Mouse (Mus musculus) MEL (cell line): ENCODE measurements around the gene Epb41. TPM values are rescaled to one million over a fixed set of nuclear protein-coding genes. Genes with fewer than 3 reads are reported as not detected.

Experiments
- DNase-seq: peaks from one replicate; pipeline ENCODE4 v3.0.0; 2011; ENCODE audit warnings: low read depth, low spot score
- H3K27ac ChIP-seq: 2 replicates; pipeline ENCODE4 v1.5.1; 2012; ENCODE audit warnings: low read depth, mild to moderate bottlenecking, control low read depth, low read length, moderate library complexity; ENCODE audit not compliant: control insufficient read depth
- H3K27me3 ChIP-seq, 2 experiments: fragments of 150-350 bp in 1 of 2; sonication (generic) in 1 of 2; 2 replicates each; pipeline ENCODE4 v1.6.1; 2012; ENCODE audit warnings: low read length in 2 of 2, mild to moderate bottlenecking in 2 of 2, improper control_type of control experiment in 1 of 2, moderate library complexity in 1 of 2; ENCODE audit not compliant: insufficient read depth in 2 of 2, control insufficient read depth in 1 of 2
- H3K36me3 ChIP-seq, 2 experiments: 2 replicates each; pipeline ENCODE4 v1.6.1; 2012 to 2014; ENCODE audit warnings: low read length in 2 of 2, improper control_type of control experiment in 1 of 2, inconsistent platforms in 1 of 2, mild to moderate bottlenecking in 1 of 2; ENCODE audit not compliant: insufficient read depth in 2 of 2, control insufficient read depth in 1 of 2
- H3K4me1 ChIP-seq, 2 experiments: fragments of 150-350 bp in 1 of 2; sonication (generic) in 1 of 2; 2 replicates each; pipeline ENCODE4 v1.6.1; 2012; ENCODE audit warnings: low read length in 2 of 2, improper control_type of control experiment in 1 of 2, mild to moderate bottlenecking in 1 of 2; ENCODE audit not compliant: insufficient read depth in 2 of 2, control insufficient read depth in 1 of 2
- H3K4me3 ChIP-seq, 2 experiments: fragments of 150-350 bp in 1 of 2; sonication (generic) in 1 of 2; 2 replicates each; pipeline ENCODE4 v1.5.1; 2012; ENCODE audit warnings: low read depth in 2 of 2, low read length in 2 of 2, mild to moderate bottlenecking in 2 of 2, moderate library complexity in 2 of 2, control low read depth in 1 of 2, improper control_type of control experiment in 1 of 2; ENCODE audit not compliant: control insufficient read depth in 1 of 2, insufficient read depth in 1 of 2
- H3K79me2 ChIP-seq: 2 replicates; pipeline ENCODE4 v1.6.1; 2012; ENCODE audit warnings: mild to moderate bottlenecking, low read length, moderate library complexity; ENCODE audit not compliant: control insufficient read depth, poor library complexity, insufficient read depth
- H3K9ac ChIP-seq: 2 replicates; pipeline ENCODE4 v1.6.1; 2012; ENCODE audit warnings: low read depth, mild to moderate bottlenecking, control low read depth, low read length, moderate library complexity; ENCODE audit not compliant: control insufficient read depth, poor library complexity, severe bottlenecking
- H3K9me3 ChIP-seq: fragments of 150-350 bp; sonication (generic); replicated peaks from 2 replicates; pipeline ENCODE4 v1.6.1; 2012; ENCODE audit warnings: mild to moderate bottlenecking, low read length, improper control_type of control experiment, moderate library complexity; ENCODE audit not compliant: insufficient read depth
- CHD1 ChIP-seq: IDR thresholded peaks from 2 replicates; pipeline ENCODE4 v1.6.1; 2012; ENCODE audit warnings: low read depth, mild to moderate bottlenecking, inconsistent platforms, low read length, improper control_type of control experiment
- CHD2 ChIP-seq: IDR thresholded peaks from 2 replicates; pipeline ENCODE4 v1.6.1; 2011; ENCODE audit warnings: low read length, improper control_type of control experiment
- CTCF ChIP-seq, 3 experiments: IDR thresholded peaks in 2 of 3; conservative IDR thresholded peaks in 1 of 3; 2 replicates each; pipeline ENCODE4 v1.5.1; 2011 to 2012; ENCODE audit warnings: low read length in 3 of 3, low read depth in 2 of 3, mild to moderate bottlenecking in 2 of 3, improper control_type of control experiment in 1 of 3, inconsistent platforms in 1 of 3, mixed read lengths in 1 of 3, moderate library complexity in 1 of 3; ENCODE audit not compliant: control insufficient read depth in 1 of 3, insufficient read depth in 1 of 3, poor library complexity in 1 of 3, severe bottlenecking in 1 of 3
- E2F4 ChIP-seq: IDR thresholded peaks from 2 replicates; pipeline ENCODE4 v1.6.1; 2011; ENCODE audit warnings: low read depth, low read length, improper control_type of control experiment, borderline replicate concordance
- EP300 ChIP-seq, 2 experiments: IDR thresholded peaks; 2 replicates each; pipeline ENCODE4 v1.6.1; 2011; ENCODE audit warnings: improper control_type of control experiment in 2 of 2, low read length in 2 of 2, low read depth in 1 of 2, mild to moderate bottlenecking in 1 of 2
- ETS1 ChIP-seq: IDR thresholded peaks from 2 replicates; pipeline ENCODE4 v1.6.1; 2012; ENCODE audit warnings: low read depth, mild to moderate bottlenecking, inconsistent platforms, low read length, improper control_type of control experiment, moderate library complexity
- HCFC1 ChIP-seq: IDR thresholded peaks from 2 replicates; pipeline ENCODE4 v1.6.1; 2012; ENCODE audit warnings: low read depth, mild to moderate bottlenecking, inconsistent platforms, low read length, improper control_type of control experiment, moderate library complexity
- MAFK ChIP-seq: IDR thresholded peaks from 2 replicates; pipeline ENCODE4 v1.6.1; 2011; ENCODE audit warnings: low read depth, mild to moderate bottlenecking, low read length, improper control_type of control experiment, borderline replicate concordance
- MAX ChIP-seq: IDR thresholded peaks from 2 replicates; pipeline ENCODE4 v1.6.1; 2011; ENCODE audit warnings: low read length, improper control_type of control experiment
- MAZ ChIP-seq: IDR thresholded peaks from 2 replicates; pipeline ENCODE4 v1.6.1; 2012; ENCODE audit warnings: low read depth, mild to moderate bottlenecking, inconsistent platforms, low read length, improper control_type of control experiment
- MEF2A ChIP-seq: IDR thresholded peaks from 2 replicates; pipeline ENCODE4 v1.6.1; 2014; ENCODE audit warnings: low read depth, mild to moderate bottlenecking, inconsistent platforms, low read length, improper control_type of control experiment; ENCODE audit not compliant: poor library complexity, insufficient replicate concordance, severe bottlenecking; ENCODE audit errors: extremely low read depth
- MXI1 ChIP-seq: IDR thresholded peaks from 2 replicates; pipeline ENCODE4 v1.6.1; 2011; ENCODE audit warnings: mild to moderate bottlenecking, low read depth, low read length, improper control_type of control experiment
- MYB ChIP-seq: IDR thresholded peaks from 2 replicates; pipeline ENCODE4 v1.6.1; 2011; ENCODE audit warnings: mild to moderate bottlenecking, low read depth, low read length, improper control_type of control experiment
- NELFE ChIP-seq: IDR thresholded peaks from 2 replicates; pipeline ENCODE4 v1.6.1; 2011; ENCODE audit warnings: low read depth, low read length, improper control_type of control experiment
- NRF1 ChIP-seq: IDR thresholded peaks from 2 replicates; pipeline ENCODE4 v1.6.1; 2014; ENCODE audit warnings: low read depth, mild to moderate bottlenecking, inconsistent platforms, low read length, improper control_type of control experiment, moderate library complexity; ENCODE audit not compliant: poor library complexity, insufficient read depth, severe bottlenecking
- POLR2A ChIP-seq, 2 experiments: IDR thresholded peaks; 2 replicates each; pipeline ENCODE4 v1.6.1; 2011 to 2012; ENCODE audit warnings: low read length in 2 of 2, mild to moderate bottlenecking in 2 of 2, control low read depth in 1 of 2, improper control_type of control experiment in 1 of 2, low read depth in 1 of 2, moderate library complexity in 1 of 2; ENCODE audit not compliant: control insufficient read depth in 1 of 2, insufficient read depth in 1 of 2, poor library complexity in 1 of 2
- POLR2AphosphoS2 ChIP-seq: IDR thresholded peaks from 2 replicates; pipeline ENCODE4 v1.6.1; 2011; ENCODE audit warnings: low read length, improper control_type of control experiment
- POLR2AphosphoS5 ChIP-seq: IDR thresholded peaks from 2 replicates; pipeline ENCODE4 v1.6.1; 2012; ENCODE audit warnings: low read depth, borderline replicate concordance, mild to moderate bottlenecking, inconsistent platforms, low read length, moderate library complexity, mixed read lengths
- RCOR1 ChIP-seq: IDR thresholded peaks from 2 replicates; pipeline ENCODE4 v1.6.1; 2012; ENCODE audit warnings: low read depth, mild to moderate bottlenecking, inconsistent platforms, low read length, improper control_type of control experiment
- SIN3A ChIP-seq: IDR thresholded peaks from 2 replicates; pipeline ENCODE4 v1.6.1; 2012; ENCODE audit warnings: low read length, improper control_type of control experiment, inconsistent platforms
- SMC3 ChIP-seq: IDR thresholded peaks from 2 replicates; pipeline ENCODE4 v1.6.1; 2011; ENCODE audit warnings: low read depth, low read length, improper control_type of control experiment
- TBP ChIP-seq: IDR thresholded peaks from 2 replicates; pipeline ENCODE4 v1.8.0; 2011; ENCODE audit warnings: low read depth, low read length, improper control_type of control experiment
- USF1 ChIP-seq: IDR thresholded peaks from 2 replicates; pipeline ENCODE4 v1.6.1; 2014; ENCODE audit warnings: low read depth, mild to moderate bottlenecking, inconsistent platforms, low read length, improper control_type of control experiment, moderate library complexity
- ZKSCAN1 ChIP-seq: IDR thresholded peaks from 2 replicates; pipeline ENCODE4 v1.6.1; 2012; ENCODE audit warnings: low read depth, mild to moderate bottlenecking, inconsistent platforms, low read length, improper control_type of control experiment, moderate library complexity
- ZNF384 ChIP-seq: IDR thresholded peaks from 2 replicates; pipeline ENCODE4 v1.6.1; 2012; ENCODE audit warnings: low read depth, mild to moderate bottlenecking, inconsistent platforms, low read length, improper control_type of control experiment
- polyA plus RNA-seq, 2 experiments: library from polyadenylated mRNA; stranded (reverse) in 1 of 2; unstranded in 1 of 2; fragments of >175 nt in 1 of 2; fragments of >200 nt in 1 of 2; gene quantifications; 2 replicates each; pipeline versions ENCODE4 v1.2.1 to v1.2.4; 2012; ENCODE audit warnings: low replicate concordance in 2 of 2, low read depth in 1 of 2; ENCODE audit not compliant: insufficient read length in 2 of 2, insufficient read depth in 1 of 2, missing spikeins in 1 of 2
- total RNA-seq: library from RNA; depleted of rRNA; stranded (reverse); fragments of 300-350 nt; gene quantifications from 2 replicates; pipeline ENCODE4 v1.2.3, GENCODE M21; 2012

Gene Epb41
- total and polyA plus RNA-seq, 3 experiments, result 36.5 to 115 (median 44.3) TPM

- TF ChIP-seq ETS1 (no peak), ZKSCAN1 (no peak)
These were observed 195.4 kb downstream of the Epb41 start (continued) for GRCm38 (mm10) chr4:131879692-131880091.

- no peaks in the 10 kb centered on the region for H3K27me3 ChIP-seq
- peaks cover 3 to 35% of the 10 kb centered on the region in 2 experiments; a peak in 3 of 4 replicates for H3K36me3 ChIP-seq
- H3K79me2 ChIP-seq, result peaks cover 85% of the 10 kb centered on the region
- H3K4me3 ChIP-seq, result no peak overlapping the region
- no peak for TF ChIP-seq MEF2A
- TF ChIP-seq, all 39 proteins: peak for 0
- 0 out of 2 replicates have a peak overlapping the region, but pooled peaks have one; percentile 1 for H3K9ac ChIP-seq
- H3K9me3 ChIP-seq, result no peaks in the 10 kb centered on the region
- peaks cover 11 to 18% of the 10 kb centered on the region in 2 experiments; a peak in 3 of 4 replicates for H3K4me1 ChIP-seq
- H3K27ac ChIP-seq, result no peak overlapping the region
- DNase-seq, result no peak
These were observed 198.3 kb downstream of the Epb41 start for GRCm38 (mm10) chr4:131876836-131877235.

DNA sequence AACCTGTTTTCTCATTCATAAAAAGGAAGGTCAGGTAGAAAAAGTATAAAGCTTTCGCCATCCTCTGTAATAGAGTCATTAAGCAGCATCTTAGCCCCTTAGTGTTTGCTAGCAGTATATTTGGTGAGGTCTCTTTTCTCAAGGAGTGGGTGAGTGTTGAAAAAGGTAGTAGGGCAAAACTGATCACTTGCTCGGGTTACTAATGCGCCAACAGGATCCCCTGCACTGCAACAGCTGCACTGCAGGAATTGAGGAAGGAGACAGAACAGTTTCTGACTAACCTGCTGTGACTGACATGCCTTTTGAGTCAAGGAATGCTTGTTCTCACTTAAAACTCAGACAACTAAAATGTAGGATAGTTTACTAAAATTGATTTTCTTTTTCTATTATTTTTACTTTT is 199.9 kb downstream of the Epb41 start:
- TF ChIP-seq CHD1 (no peak), MAX (no peak), E2F4 (no peak), POLR2A (IDR thresholded peaks at IDR 0.05; ENCODE audit: control insufficient read depth in 1 of 2, insufficient read depth in 1 of 2, low read depth in 1 of 2, low read length in 2 of 2, poor library complexity in 1 of 2) (no peak), CTCF (IDR thresholded peaks at IDR 0.05 in 2 of 3, conservative IDR thresholded peaks at IDR 0.05 in 1 of 3; ENCODE audit: control insufficient read depth in 1 of 3, insufficient read depth in 1 of 3, low read depth in 2 of 3, low read length in 3 of 3, poor library complexity in 1 of 3, severe bottlenecking in 1 of 3) (no peak), ZNF384 (no peak), HCFC1 (no peak), RCOR1 (no peak), MXI1 (peak; percentile 29; the same call in 1 of the 2 replicates), CHD2 (no peak), TBP (peak; percentile 51; the same call in 1 of the 2 replicates), SIN3A (0 out of 2 replicates have a peak, but pooled peaks have one; percentile 5), EP300 (IDR thresholded peaks at IDR 0.05; ENCODE audit: low read depth in 1 of 2, low read length in 2 of 2) (no peak), MAZ (no peak), POLR2AphosphoS2 (no peak), MYB (no peak), MAFK (no peak), NELFE (no peak), POLR2AphosphoS5 (no peak), USF1 (no peak), SMC3 (no peak), NRF1 (no peak), ETS1 (no peak)
- Histone ChIP-seq H3K36me3 (peaks cover 0 to 37% of the 10 kb centered on the region in 2 experiments; a peak in 2 of 4 replicates), H3K4me3 (peak overlapping the region; percentile 58 to 82), H3K27ac (peak overlapping the region; percentile 85; the same call in 1 of the 2 replicates), H3K27me3 (no peaks in the 10 kb centered on the region), H3K9me3 (no peaks in the 10 kb centered on the region), H3K9ac (peak overlapping the region; percentile 100), H3K4me1 (peaks cover 11 to 18% of the 10 kb centered on the region in 2 experiments; a peak in 3 of 4 replicates), H3K79me2 (peaks cover 71% of the 10 kb centered on the region)
- peak; percentile 69 for DNase-seq
